Mouse (Mus musculus) 3134 (cell line): ENCODE results near the gene Gucy2f.
"Not testable (repeated sequence)": the region's sequence is repeated elsewhere in the genome, so short reads cannot be mapped to it uniquely, and the experiment has no call there.

ENCODE experiments used
- DNase-seq: peaks from one replicate; pipeline ENCODE4 v3.0.0-alpha.2; 2011; ENCODE audit warnings: low spot score; ENCODE audit not compliant: insufficient read length; ENCODE audit errors: extremely low read depth

Gene Gucy2f

DNA sequence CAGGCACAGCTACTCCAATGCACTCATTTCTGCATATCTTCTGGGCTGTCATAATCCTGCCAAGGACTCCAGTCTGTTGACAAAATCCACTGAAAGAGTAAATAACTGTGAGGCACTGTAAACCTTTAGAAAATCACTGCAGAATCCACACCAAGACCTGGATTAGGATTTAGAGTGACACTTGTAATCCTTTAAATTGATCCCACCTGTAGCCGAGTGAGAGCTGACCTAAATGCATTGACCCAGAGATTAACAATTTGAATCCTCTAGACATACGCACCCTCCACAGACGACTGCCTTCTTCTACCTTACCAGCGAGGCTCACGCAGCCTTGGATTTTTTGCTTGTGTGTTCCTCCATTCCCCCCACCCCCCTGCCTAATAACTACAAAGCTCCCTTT lies at the start of gene Gucy2f:
TSS of gene Gucy2f (minus strand) at position 101 of the 400 bp plus-strand sequence.
- no peak for DNase-seq

DNA sequence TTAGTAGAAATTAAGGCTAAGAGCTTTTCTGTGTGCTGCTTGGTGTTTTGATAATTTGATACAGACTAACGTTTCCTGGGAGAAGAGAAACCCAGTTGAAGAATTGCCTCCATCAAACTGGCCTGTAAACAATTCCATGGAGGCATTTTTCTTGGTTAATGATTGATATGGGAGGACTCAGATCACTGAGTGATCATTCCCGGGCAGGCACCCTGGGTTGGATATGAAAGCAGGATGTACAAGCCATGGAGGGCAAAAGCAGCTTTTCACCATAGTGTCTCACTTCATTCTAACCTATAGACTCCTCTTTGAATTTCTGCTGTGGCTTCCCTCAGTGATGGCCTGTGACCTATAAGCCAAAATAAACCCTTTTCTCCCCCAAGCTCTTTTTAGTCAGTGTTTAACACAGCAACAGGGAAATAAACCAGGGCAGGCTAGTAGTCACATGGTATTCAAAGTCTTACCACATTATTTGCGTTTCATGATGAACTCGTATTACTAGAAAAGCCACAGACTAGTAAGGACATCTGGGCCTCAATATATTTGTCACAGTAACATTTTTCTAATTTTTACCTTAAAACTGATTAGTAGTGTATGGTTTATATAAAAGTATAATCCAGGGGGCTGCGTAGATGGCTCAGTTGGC lies 49.1 kb upstream of the Gucy2f start:
- DNase-seq = no peak

DNA sequence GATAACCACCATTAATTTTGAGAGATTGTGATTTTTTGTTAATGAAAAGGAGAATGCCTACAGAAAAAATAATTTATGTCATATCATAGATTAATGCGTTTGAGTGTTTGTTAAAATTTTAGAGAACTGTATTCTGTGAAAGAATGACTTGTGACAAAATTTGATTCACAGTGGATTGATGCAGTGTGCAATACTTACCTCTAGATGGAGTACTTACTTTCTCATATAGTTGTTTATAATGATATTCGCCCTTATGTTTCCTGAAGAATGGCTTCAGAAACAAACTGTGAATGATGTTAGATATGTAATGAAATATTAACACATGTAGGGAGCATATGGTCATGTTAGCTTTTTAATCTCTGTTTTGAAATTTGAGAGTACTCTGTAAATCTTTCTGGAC lies 40.4 kb upstream of the Gucy2f start:
- DNase-seq = no peak

DNA sequence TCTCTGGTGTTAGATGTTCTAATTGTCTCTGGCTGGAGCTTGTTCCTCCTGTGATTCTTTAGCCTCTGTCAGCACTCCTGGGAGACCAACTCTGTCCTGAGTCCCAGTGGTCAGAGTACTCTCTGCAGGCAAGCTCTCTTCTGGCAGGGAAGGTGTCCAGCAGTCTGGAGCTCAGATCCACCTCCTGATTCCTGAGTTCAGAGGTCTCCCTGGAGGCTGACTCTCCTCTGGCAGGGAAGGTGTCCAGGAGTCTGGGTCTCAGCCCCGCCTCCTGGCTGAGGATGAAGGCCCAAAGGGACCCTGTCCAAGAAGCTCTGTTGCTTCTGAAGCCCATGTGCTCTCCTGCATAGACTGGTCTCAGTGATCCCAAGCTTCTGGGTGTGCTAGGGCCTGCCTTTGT lies 39.4 kb upstream of the Gucy2f start:
- DNase-seq = not testable (repeated sequence)

DNA sequence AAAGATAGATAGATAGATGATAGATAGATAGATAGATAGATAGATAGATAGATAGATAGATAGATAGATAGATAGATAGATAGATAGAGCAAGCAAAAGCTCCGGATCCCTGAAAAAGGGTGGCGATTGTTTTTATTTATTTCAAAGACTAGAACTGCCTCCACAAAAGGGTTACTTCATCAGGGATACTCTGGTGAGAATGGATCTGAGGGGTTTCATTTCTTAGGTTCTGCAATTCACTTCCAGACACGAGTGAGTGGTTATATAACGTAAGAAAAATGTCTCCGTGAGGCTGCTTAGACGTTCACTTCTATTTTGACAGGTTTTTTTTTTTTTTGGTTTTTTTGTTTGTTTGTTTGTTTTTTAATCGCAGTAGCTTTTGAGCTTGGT lies 32.0 kb upstream of the Gucy2f start:
- DNase-seq = no peak

DNA sequence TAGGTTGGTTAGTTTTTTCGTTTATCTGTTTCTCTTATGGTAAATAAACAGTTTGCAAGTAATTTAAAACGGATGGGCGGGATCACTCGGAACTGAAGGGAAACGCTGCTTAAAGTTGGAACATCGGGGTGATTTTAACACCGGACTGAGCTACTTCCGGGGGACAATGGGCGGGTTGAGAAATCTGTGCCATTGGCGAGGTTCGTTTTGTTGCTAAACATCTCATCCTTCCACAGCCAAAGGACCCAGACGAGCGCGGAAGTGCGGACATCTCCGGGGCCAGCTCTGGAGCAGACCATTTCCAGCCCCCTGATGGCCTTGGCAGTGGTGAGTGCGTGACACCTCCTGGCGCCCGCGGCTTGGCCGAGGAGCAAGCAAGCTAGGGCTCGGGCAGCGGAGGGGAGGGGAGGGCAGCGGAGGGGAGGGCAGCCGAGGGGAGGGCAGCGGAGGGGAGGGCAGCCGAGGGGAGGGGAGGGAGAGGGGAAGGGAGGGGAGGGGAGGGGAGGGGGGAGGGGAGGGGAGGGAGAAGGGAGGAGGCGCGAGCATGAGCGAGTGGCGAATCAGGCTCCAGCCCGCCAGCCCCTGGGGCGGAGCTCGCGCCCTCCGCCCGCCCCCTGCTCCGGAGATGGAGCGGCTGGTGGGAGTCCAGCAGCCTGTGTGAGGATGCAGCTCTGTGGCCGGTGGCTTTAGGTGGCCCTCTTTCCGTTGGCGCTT lies 31.5 kb upstream of the Gucy2f start:
- peak; percentile 85 for DNase-seq

DNA sequence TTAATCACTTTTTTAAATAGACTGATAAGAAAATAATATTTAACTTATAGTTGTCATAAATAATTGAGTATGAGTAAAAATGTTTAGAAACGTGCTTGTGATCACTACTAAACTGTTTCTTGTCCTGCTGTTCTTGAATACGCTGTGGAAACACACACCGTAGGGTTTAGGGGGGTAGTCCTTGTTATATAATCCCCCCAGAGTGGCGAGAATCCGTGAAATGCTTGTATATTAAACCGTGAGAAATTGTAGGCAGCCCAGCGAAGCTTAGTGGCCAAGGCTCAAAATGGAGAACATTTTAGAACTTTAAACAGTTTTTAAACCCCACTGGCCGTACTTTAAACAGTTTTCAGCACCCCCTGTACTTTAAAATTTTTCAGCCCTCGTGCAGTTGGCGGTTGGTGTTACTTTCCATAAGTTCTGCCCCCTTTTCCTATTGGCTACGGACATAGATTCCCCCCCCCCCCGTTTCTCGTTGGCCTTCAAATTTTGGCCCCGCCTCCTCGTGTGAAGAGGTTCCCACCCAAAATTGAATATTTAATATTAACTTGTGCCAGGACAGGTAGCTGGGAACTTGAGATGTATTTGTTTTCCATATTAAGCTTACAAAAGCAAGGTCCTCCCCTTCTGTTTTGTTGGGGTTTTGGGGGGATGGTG lies 30.8 kb upstream of the Gucy2f start:
- no peak for DNase-seq

DNA sequence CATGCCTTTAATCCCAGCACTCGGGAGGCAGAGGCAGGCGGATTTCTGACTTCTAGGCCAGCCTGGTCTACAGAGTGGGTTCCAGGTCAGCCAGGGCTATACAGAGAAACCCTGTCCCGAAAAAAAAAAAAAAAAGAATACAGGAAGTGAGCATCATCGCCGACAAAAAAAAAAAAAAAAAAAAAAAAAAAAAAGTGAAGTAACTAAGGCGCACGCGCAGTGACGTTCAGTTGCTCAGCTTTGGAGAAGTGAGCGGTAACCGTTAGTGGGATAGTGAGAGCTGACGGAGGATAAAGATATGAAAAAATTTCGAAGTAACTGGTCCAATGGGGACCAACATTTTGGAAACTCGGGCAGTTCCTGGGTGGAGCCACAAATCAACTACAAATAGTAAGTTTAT lies 29.8 kb upstream of the Gucy2f start, which contains the start of gene Nxt2:
TSS of gene Nxt2 (plus strand) at position 229 of the 400 bp plus-strand sequence.
- no peak for DNase-seq

DNA sequence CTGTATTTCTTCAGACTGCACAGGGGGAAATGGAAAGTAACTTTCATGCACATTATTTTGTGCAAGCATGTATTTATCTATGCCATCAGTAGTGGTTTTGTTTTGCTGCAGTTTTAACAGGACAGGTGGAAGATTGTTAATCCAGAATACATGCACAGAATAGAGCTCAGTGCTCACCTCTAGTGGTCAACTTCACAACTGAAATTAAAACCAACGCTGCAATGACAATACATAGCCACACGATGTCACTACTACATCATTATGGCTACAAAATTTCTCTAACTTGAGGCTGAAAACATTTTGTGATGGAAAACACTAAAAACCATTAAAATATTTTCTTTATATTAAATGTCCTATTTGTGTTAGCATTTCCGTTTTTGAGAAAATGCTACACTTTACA lies 3.6 kb upstream of the Gucy2f start:
- no peak for DNase-seq

DNA sequence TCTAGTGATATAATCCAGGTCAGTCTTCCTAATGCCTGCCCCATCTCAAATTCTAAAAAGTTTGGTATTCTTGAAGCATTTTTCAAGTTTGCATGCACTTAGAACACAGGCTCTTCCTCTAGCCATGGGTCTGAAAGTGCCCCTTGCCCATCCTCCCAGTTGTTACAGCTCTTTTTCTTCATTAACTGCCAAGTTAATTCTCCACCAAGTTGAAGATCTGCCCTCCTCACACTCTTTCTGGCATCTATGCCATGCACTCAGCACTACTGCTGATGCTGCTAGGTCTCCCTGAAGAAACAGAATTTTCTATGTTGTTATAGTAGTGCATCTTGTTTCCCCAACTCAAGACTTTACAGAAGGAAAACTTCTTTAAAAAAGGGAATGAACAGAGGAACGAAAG lies 1.2 kb downstream of the Gucy2f start:
- DNase-seq = no peak

DNA sequence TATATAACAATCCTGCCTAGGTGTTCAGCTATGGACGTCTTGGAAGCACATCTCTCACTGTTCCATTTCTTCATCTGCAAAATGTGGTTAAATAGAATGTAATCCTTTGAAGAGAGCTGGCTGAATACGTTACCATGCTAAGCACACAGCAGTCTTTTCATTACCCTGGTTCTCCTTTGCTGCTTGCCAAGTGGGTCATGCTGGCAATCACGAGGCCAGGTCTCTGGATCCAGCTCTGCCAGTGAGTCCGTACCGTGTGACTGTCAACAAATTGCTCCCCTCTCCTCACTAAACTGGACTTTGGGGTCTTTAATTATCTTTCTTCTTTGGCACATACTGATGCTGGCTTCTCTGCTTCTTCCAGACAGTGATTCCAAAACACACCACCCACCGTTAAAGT lies 2.3 kb downstream of the Gucy2f start:
- no peak for DNase-seq

DNA sequence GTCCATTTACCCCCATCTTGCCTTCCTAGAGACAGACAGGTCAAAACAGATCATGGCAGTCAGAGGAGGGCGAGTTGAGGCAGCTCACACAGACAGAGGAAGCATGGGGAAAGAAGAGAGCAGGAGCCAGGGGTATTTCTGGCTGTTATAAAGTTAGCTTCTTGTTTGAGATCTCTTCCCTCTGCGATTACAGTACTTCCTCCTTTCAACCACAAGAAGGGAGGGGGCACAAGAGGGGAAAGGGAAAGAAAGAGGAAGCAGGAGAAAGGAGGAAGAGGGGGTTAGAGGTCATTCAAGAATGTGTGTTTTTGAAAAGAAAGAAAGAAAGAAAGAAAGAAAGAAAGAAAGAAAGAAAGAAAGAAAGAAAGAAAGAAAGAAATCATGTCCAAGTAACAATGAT lies 6.4 kb downstream of the Gucy2f start:
- no peak for DNase-seq

DNA sequence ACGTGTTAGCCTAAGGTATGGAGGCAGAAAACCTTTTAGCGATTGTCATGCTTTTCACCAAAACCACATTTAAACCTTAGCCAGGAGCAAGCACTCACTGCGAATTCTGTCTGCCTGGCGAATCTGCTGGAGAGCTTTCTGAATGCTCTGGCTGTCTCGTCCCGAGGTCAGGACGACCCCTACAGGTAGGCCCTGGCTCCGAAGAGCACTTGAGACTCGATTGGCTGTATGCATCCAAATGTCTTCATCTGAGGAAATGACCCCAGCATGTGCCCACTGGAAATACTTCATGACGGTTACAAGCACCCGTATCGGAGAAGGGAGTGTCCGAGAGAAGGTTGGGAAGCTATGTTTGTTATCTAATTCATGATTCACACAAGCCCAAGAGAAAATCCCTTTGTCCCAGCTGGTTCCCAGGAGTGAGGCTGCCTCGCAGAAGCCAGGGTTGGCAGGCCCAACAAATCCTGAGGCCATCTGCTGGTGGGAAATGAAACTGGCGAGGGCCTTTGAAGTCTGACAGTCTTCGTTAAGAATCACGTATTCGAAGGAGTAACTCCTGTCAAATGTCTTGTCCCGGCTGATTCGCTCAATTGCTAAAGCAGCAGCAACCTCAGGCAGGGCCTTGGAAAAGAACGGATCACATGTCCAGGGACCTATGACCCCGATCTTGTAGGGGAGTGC lies 7.6 kb downstream of the Gucy2f start:
- DNase-seq = no peak

DNA sequence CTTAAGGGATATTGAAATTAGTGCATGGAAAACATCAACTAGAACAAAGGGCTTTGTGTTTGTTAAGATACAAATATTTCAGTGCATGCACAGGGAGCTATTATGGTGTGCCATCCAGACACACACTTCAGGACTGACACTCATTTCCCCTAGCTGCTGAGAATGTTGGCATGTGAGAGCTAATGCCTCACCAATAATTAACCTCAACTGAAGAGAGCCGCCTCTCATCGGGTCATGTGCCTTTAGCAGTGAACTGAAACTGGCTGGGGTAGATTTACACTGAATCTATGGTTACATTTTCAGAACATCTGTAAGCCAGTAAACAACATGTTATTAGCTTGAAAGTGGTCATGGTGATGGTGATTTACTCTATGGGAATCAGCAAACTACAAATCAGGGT lies 14.7 kb downstream of the Gucy2f start:
- no peak for DNase-seq

DNA sequence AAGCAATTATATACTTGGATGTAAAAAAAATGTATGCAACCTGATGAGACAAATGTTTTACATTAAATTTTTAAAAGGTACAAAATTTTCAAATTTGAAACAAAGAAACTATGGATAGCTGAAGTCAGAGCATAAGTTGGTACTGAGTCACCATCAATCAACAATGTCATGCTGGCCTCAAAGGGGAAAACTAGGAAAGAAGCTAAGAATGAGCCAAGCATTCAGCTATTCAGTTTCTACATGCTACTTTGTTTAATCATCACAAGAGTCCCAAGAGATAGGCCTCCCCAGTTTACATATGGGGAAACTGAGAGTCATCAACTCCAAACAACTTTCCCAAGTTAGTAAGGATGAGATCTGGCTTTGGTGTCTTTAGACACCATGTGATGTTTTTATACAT lies 19.8 kb downstream of the Gucy2f start:
- DNase-seq = no peak

DNA sequence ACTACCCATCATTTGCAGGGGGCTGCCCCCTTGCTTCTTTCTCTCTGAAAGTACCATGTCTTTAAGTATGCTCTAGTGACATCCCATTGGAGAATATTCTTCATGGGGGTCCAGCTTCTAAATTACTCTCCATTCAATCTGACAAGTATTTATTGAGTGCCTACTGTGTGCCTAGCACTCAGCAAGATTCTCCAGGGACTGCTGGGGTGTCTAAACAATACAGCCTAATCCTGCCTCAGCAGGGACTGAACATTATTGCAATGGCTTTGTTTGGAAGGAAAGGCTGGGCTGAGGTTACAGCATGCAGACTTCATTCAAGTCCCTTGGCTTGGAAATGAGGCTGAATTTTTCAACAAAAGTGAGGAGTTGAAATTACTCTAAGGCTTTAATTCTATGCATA lies 81.0 kb downstream of the Gucy2f start:
- no peak for DNase-seq

DNA sequence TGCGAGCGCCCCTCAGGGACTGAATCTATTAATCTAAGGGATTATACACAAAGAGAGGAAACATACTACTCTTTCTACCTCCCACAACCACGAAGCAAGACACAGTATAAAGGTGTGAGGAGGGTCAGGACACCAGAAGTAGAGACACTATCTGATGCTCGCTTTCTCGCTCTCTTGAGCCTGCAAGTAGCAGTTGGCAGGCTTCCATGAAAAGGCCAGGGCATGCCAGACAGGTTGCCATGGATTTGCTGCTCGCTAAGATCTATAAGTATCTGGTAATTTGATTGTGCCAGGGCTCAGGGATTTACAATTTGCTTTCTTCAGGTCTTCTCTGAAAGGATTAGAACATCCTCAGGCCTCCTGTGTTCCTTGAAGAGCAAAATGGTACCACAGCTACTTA lies 85.5 kb downstream of the Gucy2f start:
- DNase-seq = no peak

DNA sequence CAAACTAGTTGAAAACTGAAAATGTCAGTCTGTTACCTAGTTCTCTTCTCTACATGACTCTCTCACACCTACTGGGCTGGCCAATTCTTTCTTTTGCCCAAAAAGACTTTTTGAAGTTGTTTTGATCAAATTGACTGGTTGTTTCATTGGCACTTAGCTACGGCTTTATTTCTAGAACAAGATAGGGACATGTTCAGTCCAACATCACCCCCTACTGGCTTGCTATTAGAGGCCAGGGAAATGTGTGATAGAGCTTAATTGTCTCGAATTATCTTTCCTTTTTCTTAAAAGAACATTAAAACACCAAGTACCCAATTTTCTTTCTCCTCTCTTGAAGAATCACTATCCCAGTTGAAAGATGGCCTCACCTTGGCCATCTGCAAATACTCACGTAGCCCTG lies 99.8 kb downstream of the Gucy2f start:
- no peak for DNase-seq

DNA sequence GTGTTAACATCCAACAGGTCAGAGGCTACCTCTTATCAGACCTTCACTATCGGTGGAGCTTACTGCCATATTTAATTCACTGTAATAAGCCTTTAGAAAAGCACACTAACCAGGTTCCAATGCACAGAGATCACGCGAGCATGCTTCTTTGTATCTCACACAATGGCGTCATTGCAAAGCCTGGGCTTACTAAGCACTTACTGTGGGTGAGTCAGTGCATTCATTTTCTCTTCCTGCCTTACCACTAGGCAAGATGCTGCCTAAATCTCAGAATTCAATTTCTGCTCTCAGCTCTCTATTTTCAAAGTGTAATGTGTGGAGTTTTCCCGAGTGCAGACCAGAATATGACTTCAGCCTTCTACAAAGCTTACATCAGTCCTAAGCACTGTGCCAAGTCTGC lies 101.2 kb downstream of the Gucy2f start:
- DNase-seq = peak; percentile 2

DNA sequence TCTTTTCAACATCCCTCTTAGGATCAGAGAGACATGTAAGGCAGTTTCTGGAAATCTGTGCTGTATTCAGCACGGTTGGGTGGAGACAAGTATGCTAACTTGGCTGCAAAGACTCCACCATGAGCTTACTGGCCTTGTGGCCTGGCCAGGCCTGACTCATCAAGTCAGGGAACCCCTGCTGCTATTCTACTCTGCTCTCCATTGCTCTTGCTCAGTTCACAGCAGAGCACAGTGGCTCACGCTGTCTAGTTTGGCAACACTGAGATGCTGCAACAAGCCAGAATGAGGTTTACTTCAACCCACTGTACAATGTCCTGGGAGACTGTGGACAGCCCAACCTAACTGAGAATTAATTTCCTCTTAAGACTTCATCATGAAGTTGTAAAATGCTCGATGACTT lies 134.1 kb downstream of the Gucy2f start:
- peak; percentile 32 for DNase-seq
